Mouse (Mus musculus) CH12.LX (cell line): ENCODE results near the gene Uchl1. TPM values are rescaled to one million over a fixed set of nuclear protein-coding genes. Genes with fewer than 3 reads are reported as not detected.

Source experiments
- DNase-seq: peaks from one replicate; pipeline ENCODE4 v3.0.0-alpha.2; 2013; ENCODE audit errors: extremely low read depth
- H3K27ac ChIP-seq: 2 replicates; pipeline ENCODE4 v1.5.1; 2012; ENCODE audit warnings: low read depth, mild to moderate bottlenecking, control low read depth, moderate library complexity; ENCODE audit not compliant: insufficient read depth
- H3K27me3 ChIP-seq: replicated peaks from 2 replicates; pipeline ENCODE3; 2012; ENCODE audit warnings: inconsistent platforms
- H3K36me3 ChIP-seq, 2 experiments: replicated peaks in 1 of 2; 2 replicates each; pipeline versions ENCODE3 to v1.6.1; 2012; ENCODE audit warnings: inconsistent platforms in 1 of 2, low read length in 1 of 2, mild to moderate bottlenecking in 1 of 2, mixed read lengths in 1 of 2, moderate library complexity in 1 of 2; ENCODE audit not compliant: control insufficient read depth in 1 of 2, insufficient read depth in 1 of 2
- H3K4me1 ChIP-seq, 2 experiments: 2 replicates each; pipeline ENCODE4 v1.6.1; 2012; ENCODE audit warnings: inconsistent platforms in 1 of 2, moderate library complexity in 1 of 2; ENCODE audit not compliant: insufficient read depth in 2 of 2, control insufficient read depth in 1 of 2
- H3K4me2 ChIP-seq: 2 replicates; pipeline ENCODE4 v1.6.1; 2012; ENCODE audit warnings: low read depth, mild to moderate bottlenecking, control low read depth; ENCODE audit not compliant: poor library complexity, insufficient read depth, severe bottlenecking
- H3K4me3 ChIP-seq, 3 experiments: fragments of 150-350 bp in 1 of 3; sonication (generic) in 1 of 3; replicated peaks in 1 of 3; 2 replicates each; pipeline versions ENCODE3 to v1.5.1; 2011 to 2012; ENCODE audit warnings: low read depth in 2 of 3, low read length in 2 of 3, mild to moderate bottlenecking in 2 of 3, moderate library complexity in 2 of 3, control low read depth in 1 of 3, improper control_type of control experiment in 1 of 3, inconsistent platforms in 1 of 3, mixed read lengths in 1 of 3; ENCODE audit not compliant: poor library complexity in 1 of 3
- H3K79me2 ChIP-seq: replicated peaks from 2 replicates; pipeline ENCODE4 v1.6.1; 2012; ENCODE audit warnings: mild to moderate bottlenecking, moderate library complexity; ENCODE audit not compliant: control insufficient read depth, poor library complexity, insufficient read depth, severe bottlenecking; ENCODE audit errors: extremely low read depth
- H3K9ac ChIP-seq: 2 replicates; pipeline ENCODE4 v1.6.1; 2012; ENCODE audit warnings: low read depth, mild to moderate bottlenecking, control low read depth, moderate library complexity; ENCODE audit not compliant: insufficient read depth
- H3K9me3 ChIP-seq: replicated peaks from 2 replicates; pipeline ENCODE3; 2012; ENCODE audit warnings: low read length, inconsistent platforms, mixed read lengths
- BHLHE40 ChIP-seq: IDR thresholded peaks from 2 replicates; pipeline ENCODE4 v1.6.1; 2011; ENCODE audit warnings: mild to moderate bottlenecking, low read depth, low read length, improper control_type of control experiment
- CHD1 ChIP-seq: IDR thresholded peaks from 2 replicates; pipeline ENCODE4 v1.6.1; 2012; ENCODE audit warnings: low read depth, low read length, improper control_type of control experiment, inconsistent platforms
- CTCF ChIP-seq, 2 experiments: IDR thresholded peaks in 1 of 2; conservative IDR thresholded peaks in 1 of 2; 2 replicates each; pipeline ENCODE4 v1.5.1; 2011 to 2012; ENCODE audit warnings: low read depth in 2 of 2, low read length in 2 of 2, improper control_type of control experiment in 1 of 2, inconsistent platforms in 1 of 2, mild to moderate bottlenecking in 1 of 2, moderate library complexity in 1 of 2
- E2F4 ChIP-seq: IDR thresholded peaks from 2 replicates; pipeline ENCODE4 v1.6.1; 2011; ENCODE audit warnings: low read depth, low read length, improper control_type of control experiment; ENCODE audit not compliant: insufficient replicate concordance
- ELF1 ChIP-seq: IDR thresholded peaks from 2 replicates; pipeline ENCODE4 v1.6.1; 2014; ENCODE audit warnings: low read depth, mild to moderate bottlenecking, inconsistent platforms, low read length, improper control_type of control experiment
- EP300 ChIP-seq: IDR thresholded peaks from 2 replicates; pipeline ENCODE4 v1.6.1; 2011; ENCODE audit warnings: low read length, improper control_type of control experiment
- GABPA ChIP-seq: IDR thresholded peaks from 2 replicates; pipeline ENCODE4 v1.6.1; 2012; ENCODE audit warnings: low read depth, low read length, improper control_type of control experiment, inconsistent platforms; ENCODE audit not compliant: insufficient replicate concordance
- HCFC1 ChIP-seq: IDR thresholded peaks from 2 replicates; pipeline ENCODE4 v1.6.1; 2012; ENCODE audit warnings: low read depth, mild to moderate bottlenecking, inconsistent platforms, low read length, improper control_type of control experiment
- IRF4 ChIP-seq: IDR thresholded peaks from 2 replicates; pipeline ENCODE4 v1.6.1; 2014; ENCODE audit warnings: low read depth, mild to moderate bottlenecking, inconsistent platforms, low read length, improper control_type of control experiment
- JUND ChIP-seq: conservative IDR thresholded peaks from 2 replicates; pipeline ENCODE4 v1.6.1; 2011; ENCODE audit warnings: low read depth, low read length, improper control_type of control experiment
- MAFK ChIP-seq: IDR thresholded peaks from 2 replicates; pipeline ENCODE4 v1.6.1; 2011; ENCODE audit warnings: low read length, improper control_type of control experiment; ENCODE audit not compliant: insufficient replicate concordance
- MAX ChIP-seq: IDR thresholded peaks from 2 replicates; pipeline ENCODE4 v1.6.1; 2011; ENCODE audit warnings: low read length, improper control_type of control experiment
- MXI1 ChIP-seq: IDR thresholded peaks from 2 replicates; pipeline ENCODE4 v1.6.1; 2011; ENCODE audit warnings: mild to moderate bottlenecking, low read depth, low read length, improper control_type of control experiment
- MYC ChIP-seq: IDR thresholded peaks from 2 replicates; pipeline ENCODE4 v1.6.1; 2011; ENCODE audit warnings: low read depth, mild to moderate bottlenecking, improper control_type of control experiment, low read length
- NELFE ChIP-seq: IDR thresholded peaks from 2 replicates; pipeline ENCODE4 v1.6.1; 2011; ENCODE audit warnings: low read depth, low read length, improper control_type of control experiment
- NRF1 ChIP-seq: IDR thresholded peaks from 2 replicates; pipeline ENCODE4 v1.6.1; 2014; ENCODE audit warnings: low read depth, mild to moderate bottlenecking, inconsistent platforms, low read length, improper control_type of control experiment, moderate library complexity
- POLR2A ChIP-seq: IDR thresholded peaks from 2 replicates; pipeline ENCODE4 v1.6.1; 2011; ENCODE audit warnings: low read depth, mild to moderate bottlenecking, improper control_type of control experiment, low read length
- POLR2AphosphoS2 ChIP-seq: IDR thresholded peaks from 2 replicates; pipeline ENCODE4 v1.6.1; 2011; ENCODE audit warnings: low read depth, low read length, improper control_type of control experiment
- SIN3A ChIP-seq: IDR thresholded peaks from 2 replicates; pipeline ENCODE4 v1.6.1; 2012; ENCODE audit warnings: low read length, improper control_type of control experiment, inconsistent platforms
- TBP ChIP-seq: conservative IDR thresholded peaks from 2 replicates; pipeline ENCODE4 v1.6.1; 2011; ENCODE audit warnings: low read depth, low read length, improper control_type of control experiment
- ZKSCAN1 ChIP-seq: IDR thresholded peaks from 2 replicates; pipeline ENCODE4 v1.6.1; 2012; ENCODE audit warnings: low read depth, inconsistent platforms, low read length, improper control_type of control experiment, borderline replicate concordance
- ZMIZ1 ChIP-seq: IDR thresholded peaks from 2 replicates; pipeline ENCODE4 v1.6.1; 2012; ENCODE audit warnings: low read depth, mild to moderate bottlenecking, inconsistent platforms, low read length, improper control_type of control experiment
- ZNF384 ChIP-seq: IDR thresholded peaks from 2 replicates; pipeline ENCODE4 v1.6.1; 2012; ENCODE audit warnings: low read depth, low read length, improper control_type of control experiment, inconsistent platforms
- dilution Hi-C: fragments of 300-500 bp; cut with MboI; formaldehyde crosslinking; loops from 2 replicates; pipeline ENCODE4 v1.14.3; 2020; ENCODE audit warnings: low sequenced_read_pairs; ENCODE audit not compliant: extremely low pct_unique_long_range_greater_than_20kb, extremely low pct_ligation_motif_present
- in situ Hi-C: fragments of 300-500 bp; cut with MboI; formaldehyde crosslinking; loops from 3 replicates; pipeline ENCODE4 v1.14.3; 2019; ENCODE audit warnings: low sequenced_read_pairs, low pct_ligation_motif_present, low pct_unique_long_range_greater_than_20kb, mixed read lengths
- polyA plus RNA-seq: library from polyadenylated mRNA; unstranded; fragments of >175 nt; gene quantifications from 2 replicates; pipeline ENCODE4 v1.2.1, GENCODE M21; 2012; ENCODE audit warnings: low read depth; ENCODE audit not compliant: insufficient read length
- total RNA-seq, 2 experiments: library from RNA; depleted of rRNA; stranded (reverse); fragments of 300-350 nt in 1 of 2; fragments of >200 nt in 1 of 2; gene quantifications; 2 replicates each; pipeline ENCODE4 v1.2.3; 2012 to 2014

Uchl1 gene
- total and polyA plus RNA-seq, 3 experiments, result not detected

DNA sequence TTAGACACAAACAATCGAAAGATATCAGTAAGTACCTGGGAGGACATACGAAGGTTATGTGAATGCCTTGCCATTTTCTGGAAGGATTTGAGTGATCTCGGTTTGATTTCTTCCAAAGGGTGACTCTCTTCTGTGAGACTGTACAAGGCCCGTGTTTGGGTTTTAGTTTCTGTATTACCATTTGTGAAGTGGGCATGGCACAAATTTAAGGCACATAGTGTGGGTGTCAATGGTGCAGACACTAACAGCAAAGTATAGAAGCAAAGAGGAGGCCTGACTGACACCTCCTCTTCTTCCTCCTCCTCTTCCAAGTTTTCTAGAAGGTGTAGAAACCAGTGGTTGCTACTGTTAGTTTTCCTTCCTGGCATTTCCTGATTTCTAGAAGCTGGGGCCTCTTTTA lies 53.4 kb downstream of the Uchl1 start:
- H3K4me3 ChIP-seq, result no peak overlapping the region
- peaks cover 0 to 12% of the 10 kb centered on the region in 2 experiments; a peak in 2 of 4 replicates for H3K4me1 ChIP-seq
- no peak for DNase-seq
- no peaks in the 10 kb centered on the region for H3K36me3 ChIP-seq
- dilution Hi-C loops (no loop called here), in situ Hi-C loops (no loop called here)
- H3K27ac ChIP-seq, result no peak overlapping the region
- TF ChIP-seq NRF1 (no peak), HCFC1 (no peak), SIN3A (no peak), ZNF384 (no peak), MAX (no peak), BHLHE40 (no peak), MAFK (no peak), POLR2A (no peak), GABPA (no peak), ZKSCAN1 (no peak), NELFE (no peak), IRF4 (no peak), JUND (no peak), POLR2AphosphoS2 (no peak)
- no peak overlapping the region for H3K4me2 ChIP-seq
- H3K9me3 ChIP-seq, result no peaks in the 10 kb centered on the region
- no peaks in the 10 kb centered on the region for H3K27me3 ChIP-seq
- H3K79me2 ChIP-seq, result no peaks in the 10 kb centered on the region
- H3K9ac ChIP-seq, result no peak overlapping the region

DNA sequence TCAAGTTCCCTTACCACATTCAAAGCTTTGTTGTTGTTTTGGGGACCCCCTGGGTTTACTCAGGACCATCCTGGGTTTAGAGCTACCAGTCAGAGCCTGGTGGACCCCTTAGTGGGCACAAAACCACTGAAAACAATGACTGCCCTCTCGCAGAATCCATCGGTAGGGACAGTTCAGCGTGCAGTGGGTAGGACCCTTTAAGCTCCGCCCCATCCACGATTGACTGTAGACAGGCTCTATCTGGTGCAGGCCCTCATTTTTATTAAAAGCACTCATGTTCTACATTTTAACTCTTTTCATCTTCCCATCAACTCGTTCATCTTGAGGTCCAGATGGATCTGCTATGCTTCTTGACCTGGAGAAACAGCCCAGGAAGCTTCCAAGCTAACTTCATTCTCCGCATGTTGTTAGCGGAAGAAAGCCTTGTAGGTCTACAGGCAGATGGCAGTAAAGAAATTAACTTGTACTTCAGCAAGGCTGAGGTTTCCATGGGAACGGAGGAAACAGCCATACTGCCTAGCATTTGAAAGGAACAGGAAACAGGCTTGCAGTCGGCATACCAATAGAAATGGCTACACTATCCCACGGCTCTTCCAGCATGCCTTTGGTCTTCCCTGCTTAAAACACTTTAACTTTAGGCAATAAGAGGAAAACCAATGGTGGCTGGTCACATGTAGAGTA lies 54.9 kb downstream of the Uchl1 start:
- in situ Hi-C loops, result no loop called here
- H3K9me3 ChIP-seq, result no peaks in the 10 kb centered on the region
- no peak overlapping the region for H3K4me2 ChIP-seq
- dilution Hi-C loops, result no loop called here
- no peaks in the 10 kb centered on the region for H3K36me3 ChIP-seq
- no peaks in the 10 kb centered on the region for H3K27me3 ChIP-seq
- DNase-seq, result no peak
- H3K4me3 ChIP-seq, result no peak overlapping the region
- H3K27ac ChIP-seq, result no peak overlapping the region
- no peak for TF ChIP-seq NRF1
- TF ChIP-seq CHD1, result no peak
- TF ChIP-seq MXI1, result no peak
- no peak for TF ChIP-seq HCFC1
- TF ChIP-seq IRF4, result no peak
- TF ChIP-seq ZKSCAN1, result no peak
- no peak for TF ChIP-seq MYC
- TF ChIP-seq ELF1, result no peak
- TF ChIP-seq TBP, result no peak
- TF ChIP-seq E2F4, result no peak
- TF ChIP-seq CTCF (conservative IDR thresholded peaks at IDR 0.05 in 1 of 2, IDR thresholded peaks at IDR 0.05 in 1 of 2; ENCODE audit: low read depth in 2 of 2, low read length in 2 of 2), result no peak
- no peak for TF ChIP-seq ZMIZ1
- TF ChIP-seq BHLHE40, result no peak
- TF ChIP-seq EP300, result no peak
- peaks cover 0 to 12% of the 10 kb centered on the region in 2 experiments; a peak in 2 of 4 replicates for H3K4me1 ChIP-seq
- H3K79me2 ChIP-seq, result no peaks in the 10 kb centered on the region
- H3K9ac ChIP-seq, result no peak overlapping the region
